Mouse (Mus musculus) stomach, embryonic 14.5 days (tissue): ENCODE results near the gene Chd2. TPM values are rescaled to one million over a fixed set of nuclear protein-coding genes. Genes with fewer than 3 reads are reported as not detected.
"Not testable (repeated sequence)": the region's sequence is repeated elsewhere in the genome, so short reads cannot be mapped to it uniquely, and the experiment has no call there.

ENCODE experiments used
- ATAC-seq: fragments of 200-750 bp; cut with Nextera tagmentation; 2 replicates; pipeline ENCODE4 v1.8.0; 2017; ENCODE audit warnings: low read depth, moderate TSS enrichment; ENCODE audit not compliant: insufficient number of reproducible peaks, insufficient read depth, low FRiP score
- H3K27ac ChIP-seq: fragments of 300-500 bp; sonication (generic); 2 replicates; pipeline ENCODE4 v1.5.1; 2014; ENCODE audit warnings: mild to moderate bottlenecking, low read length, moderate library complexity, mixed read lengths
- H3K27me3 ChIP-seq: fragments of 300-500 bp; sonication (generic); 2 replicates; pipeline ENCODE4 v1.6.1; 2014; ENCODE audit warnings: low read length, control low read depth, mixed read lengths; ENCODE audit not compliant: control insufficient read depth, insufficient read depth
- H3K36me3 ChIP-seq: fragments of 300-500 bp; sonication (generic); 2 replicates; pipeline ENCODE4 v1.6.1; 2014; ENCODE audit warnings: mild to moderate bottlenecking, control low read depth, low read length, moderate library complexity, mixed read lengths; ENCODE audit not compliant: control insufficient read depth, insufficient read depth
- H3K4me1 ChIP-seq: fragments of 300-500 bp; sonication (generic); 2 replicates; pipeline ENCODE4 v1.6.1; 2014; ENCODE audit warnings: low read length, control low read depth, mixed read lengths; ENCODE audit not compliant: control insufficient read depth, insufficient read depth
- H3K4me2 ChIP-seq: fragments of 300-500 bp; sonication (generic); replicated peaks from 2 replicates; pipeline ENCODE4 v1.6.1; 2014; ENCODE audit warnings: low read depth, low read length, control low read depth
- H3K4me3 ChIP-seq: fragments of 300-500 bp; sonication (generic); 2 replicates; pipeline ENCODE4 v1.5.1; 2014; ENCODE audit warnings: low read depth, low read length, control low read depth
- H3K9ac ChIP-seq: fragments of 300-500 bp; sonication (generic); replicated peaks from 2 replicates; pipeline ENCODE4 v1.6.1; 2014; ENCODE audit warnings: low read depth, mild to moderate bottlenecking, control low read depth, low read length, moderate library complexity, mixed read lengths
- H3K9me3 ChIP-seq: fragments of 300-500 bp; sonication (generic); 2 replicates; pipeline ENCODE4 v1.6.1; 2016; ENCODE audit warnings: low read depth, low read length, control low read depth; ENCODE audit not compliant: control insufficient read depth
- WGBS: fragments of 180-500 bp; shearing (Covaris S2); extraction: QIAGEN DNeasy Blood & Tissue Kit; methylation state at CpG from one replicate; pipeline ENCODE4 v1.1.7; 2014; 5-methylcytosine and 5-hydroxymethylcytosine counted together
- polyA plus RNA-seq: library from polyadenylated mRNA; unstranded; fragments of >200 nt; fragmentation: Nextera tagmentation; extraction: Ambion mirVana; gene quantifications from 2 replicates; pipeline ENCODE4 v1.2.1, GENCODE M21; 2014

Gene Chd2
- polyA plus RNA-seq, 1 experiment from 2014 or later, result 71.0 TPM

GRCm38 (mm10) chr7:73528377-73528894 lies 13.2 kb downstream of the Chd2 start:
- ATAC-seq, H3K4me2 ChIP-seq: not testable (repeated sequence)
- 89% methylated on average over 7 of the region's 7 CpGs for WGBS

GRCm38 (mm10) chr7:73527225-73527624 lies 14.4 kb downstream of the Chd2 start:
- H3K27ac ChIP-seq, result no peak overlapping the region
- H3K9ac ChIP-seq, result no peak overlapping the region
- peaks cover 14% of the 10 kb centered on the region; the same call in 1 of the 2 replicates for H3K4me1 ChIP-seq
- H3K4me3 ChIP-seq, result no peak overlapping the region
- 71% methylated on average over 4 of the region's 4 CpGs for WGBS
- no peak overlapping the region for H3K4me2 ChIP-seq
- no peaks in the 10 kb centered on the region for H3K9me3 ChIP-seq
- H3K36me3 ChIP-seq, result peaks cover 10% of the 10 kb centered on the region
- no peaks in the 10 kb centered on the region for H3K27me3 ChIP-seq
- no peak for ATAC-seq

More at GRCm38 (mm10) chr7:73528377-73528894, 13.2 kb downstream of the Chd2 start:
- peaks cover 10% of the 10 kb centered on the region for H3K36me3 ChIP-seq
- H3K27ac ChIP-seq, H3K9ac ChIP-seq, H3K9me3 ChIP-seq, H3K4me3 ChIP-seq, H3K27me3 ChIP-seq: not testable (repeated sequence)
- H3K4me1 ChIP-seq, result peaks cover 20% of the 10 kb centered on the region

GRCm38 (mm10) chr7:73524454-73524952 lies 17.1 kb downstream of the Chd2 start:
- H3K9ac ChIP-seq, result no peak overlapping the region
- 16% methylated on average over 9 of the region's 9 CpGs for WGBS
- 0 out of 2 replicates have a peak overlapping the region, but pooled peaks have one; percentile 13 for H3K4me2 ChIP-seq

GRCm38 (mm10) chr7:73523608-73524259 lies 17.9 kb downstream of the Chd2 start:
- no peak for ATAC-seq
- Histone ChIP-seq H3K27me3 (no peaks in the 10 kb centered on the region), H3K36me3 (peaks cover 25% of the 10 kb centered on the region), H3K4me3 (no peak overlapping the region), H3K4me1 (peaks cover 10% of the 10 kb centered on the region; the same call in 1 of the 2 replicates), H3K9ac (no peak overlapping the region), H3K4me2 (no peak overlapping the region), H3K9me3 (no peaks in the 10 kb centered on the region), H3K27ac (0 out of 2 replicates have a peak overlapping the region, but pooled peaks have one; percentile 1)
- WGBS, result 78% methylated on average over 1 of the region's 1 CpGs

More at GRCm38 (mm10) chr7:73524454-73524952, 17.1 kb downstream of the Chd2 start:
- Histone ChIP-seq H3K27ac (peak overlapping the region; percentile 90), H3K27me3 (no peaks in the 10 kb centered on the region), H3K9me3 (no peaks in the 10 kb centered on the region), H3K4me1 (peaks cover 10% of the 10 kb centered on the region; the same call in 1 of the 2 replicates), H3K36me3 (peaks cover 17% of the 10 kb centered on the region), H3K4me3 (no peak overlapping the region)
- ATAC-seq, result peak; percentile 80; the same call in 1 of the 2 replicates

- no peak overlapping the region for H3K9ac ChIP-seq
- H3K9me3 ChIP-seq, result no peaks in the 10 kb centered on the region
- H3K4me1 ChIP-seq, result peaks cover 10% of the 10 kb centered on the region; the same call in 1 of the 2 replicates
- ATAC-seq, result no peak
- H3K27ac ChIP-seq, result no peak overlapping the region
- peaks cover 28% of the 10 kb centered on the region for H3K36me3 ChIP-seq
- no peak overlapping the region for H3K4me2 ChIP-seq
- H3K27me3 ChIP-seq, result no peaks in the 10 kb centered on the region
- 81% methylated on average over 6 of the region's 6 CpGs for WGBS
- H3K4me3 ChIP-seq, result no peak overlapping the region
Measured at GRCm38 (mm10) chr7:73523183-73523582, 18.4 kb downstream of the Chd2 start.

GRCm38 (mm10) chr7:73521277-73522193 lies 20.1 kb downstream of the Chd2 start:
- ATAC-seq, result no peak
- no peak overlapping the region for H3K9ac ChIP-seq
- WGBS, result 85% methylated on average over 11 of the region's 11 CpGs
- H3K27me3 ChIP-seq, result no peaks in the 10 kb centered on the region
- peaks cover 37% of the 10 kb centered on the region for H3K36me3 ChIP-seq
- peak overlapping the region; percentile 41; the same call in 1 of the 2 replicates for H3K27ac ChIP-seq
- no peak overlapping the region for H3K4me3 ChIP-seq
- H3K4me2 ChIP-seq, result no peak overlapping the region
- H3K4me1 ChIP-seq, result 0 out of 2 replicates have a peak, but pooled peaks cover 6% of the 10 kb centered on the region
- H3K9me3 ChIP-seq, result no peaks in the 10 kb centered on the region

- 0 out of 2 replicates have a peak, but pooled peaks cover 6% of the 10 kb centered on the region for H3K4me1 ChIP-seq
- no peak overlapping the region for H3K4me3 ChIP-seq
- no peak overlapping the region for H3K4me2 ChIP-seq
- no peak for ATAC-seq
- no peaks in the 10 kb centered on the region for H3K27me3 ChIP-seq
- no peak overlapping the region for H3K9ac ChIP-seq
- H3K27ac ChIP-seq, result no peak overlapping the region
- WGBS, result 85% methylated on average over 10 of the region's 10 CpGs
- peaks cover 49% of the 10 kb centered on the region for H3K36me3 ChIP-seq
- H3K9me3 ChIP-seq, result no peaks in the 10 kb centered on the region
Measured at GRCm38 (mm10) chr7:73520231-73520630, 21.4 kb downstream of the Chd2 start.
